Mouse (Mus musculus) midbrain, postnatal 0 days (tissue): ENCODE measurements around the gene Ghdc. TPM values are rescaled to one million over a fixed set of nuclear protein-coding genes. Genes with fewer than 3 reads are reported as not detected.

Experiments
- ATAC-seq: fragments of 200-750 bp; cut with Nextera tagmentation; 2 replicates; pipeline ENCODE4 v1.8.0; 2017; ENCODE audit warnings: moderate number of reproducible peaks, mild to moderate bottlenecking, moderate TSS enrichment, moderate library complexity; ENCODE audit not compliant: low FRiP score
- DNase-seq: peaks from one replicate; pipeline ENCODE4 v3.0.0-alpha.2; 2015; ENCODE audit warnings: low spot score
- H3K27ac ChIP-seq: fragments of 300-500 bp; sonication (generic); 2 replicates; pipeline ENCODE4 v1.5.1; 2014; ENCODE audit warnings: low read depth, mild to moderate bottlenecking, low read length, mixed read lengths
- H3K27me3 ChIP-seq: fragments of 300-500 bp; sonication (generic); 2 replicates; pipeline ENCODE4 v1.6.1; 2014; ENCODE audit warnings: low read length, control low read depth, mixed read lengths; ENCODE audit not compliant: insufficient read depth
- H3K36me3 ChIP-seq: fragments of 300-500 bp; sonication (generic); 2 replicates; pipeline ENCODE4 v1.6.1; 2014; ENCODE audit warnings: low read length, control low read depth, mixed read lengths; ENCODE audit not compliant: insufficient read depth
- H3K4me1 ChIP-seq: fragments of 300-500 bp; sonication (generic); 2 replicates; pipeline ENCODE4 v1.6.1; 2014; ENCODE audit warnings: mild to moderate bottlenecking, control low read depth, antibody characterized with exemption, low read length, mixed read lengths; ENCODE audit not compliant: insufficient read depth
- H3K4me2 ChIP-seq: fragments of 300-500 bp; sonication (generic); 2 replicates; pipeline ENCODE4 v1.6.1; 2014; ENCODE audit warnings: low read depth, mild to moderate bottlenecking, low read length, mixed read lengths; ENCODE audit not compliant: poor library complexity, severe bottlenecking
- H3K4me3 ChIP-seq: fragments of 300-500 bp; sonication (generic); 2 replicates; pipeline ENCODE4 v1.5.1; 2014; ENCODE audit warnings: low read depth, mild to moderate bottlenecking, low read length, moderate library complexity
- H3K9ac ChIP-seq: fragments of 300-500 bp; sonication (generic); replicated peaks from 2 replicates; pipeline ENCODE4 v1.6.1; 2014; ENCODE audit warnings: mild to moderate bottlenecking, low read length, moderate library complexity, mixed read lengths; ENCODE audit not compliant: poor library complexity, severe bottlenecking
- H3K9me3 ChIP-seq: fragments of 300-500 bp; sonication (generic); 2 replicates; pipeline ENCODE4 v1.6.1; 2016; ENCODE audit warnings: low read length, control low read depth
- CTCF ChIP-seq: IDR thresholded peaks from 2 replicates; pipeline ENCODE4 v1.5.1; 2016; ENCODE audit warnings: antibody characterized with exemption, mild to moderate bottlenecking
- WGBS: fragments of 180-500 bp; shearing (Covaris S2); extraction: QIAGEN DNeasy Blood & Tissue Kit; methylation state at CpG from one replicate; pipeline ENCODE4 v1.1.7; 2014; 5-methylcytosine and 5-hydroxymethylcytosine counted together
- polyA plus RNA-seq: library from polyadenylated mRNA; unstranded; fragments of >200 nt; fragmentation: Nextera tagmentation; extraction: Ambion mirVana; gene quantifications from 2 replicates; pipeline ENCODE4 v1.2.1, GENCODE M21; 2015
- total RNA-seq: library from RNA; depleted of rRNA; stranded (reverse); fragments of >200 nt; gene quantifications from 2 replicates; pipeline ENCODE4 v1.2.3, GENCODE M21; 2014

The Ghdc gene
- total and polyA plus RNA-seq, 2 experiments from 2014 or later = 6.7 to 14.1 TPM

DNA sequence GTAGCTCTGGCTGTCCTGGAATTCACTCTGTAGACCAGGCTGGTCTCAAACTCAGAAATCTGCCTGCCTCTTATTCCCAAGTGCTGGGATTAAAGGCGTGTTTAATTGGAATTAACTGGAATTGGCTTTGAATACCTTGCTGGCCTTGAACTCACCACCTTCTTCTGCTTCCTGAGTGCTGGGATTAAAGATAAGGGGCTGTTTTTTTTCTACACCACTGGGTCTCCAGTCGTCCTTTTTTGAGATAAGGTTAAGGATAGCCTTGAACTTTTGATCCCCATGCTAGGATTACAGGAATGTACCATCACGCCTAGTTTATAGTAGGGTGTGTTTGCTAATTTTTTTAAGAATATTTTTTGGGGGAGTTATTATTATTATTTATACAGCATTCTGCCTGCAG is 7.3 kb upstream of the Ghdc start:
- TF ChIP-seq CTCF = no peak
- no peaks in the 10 kb centered on the region for H3K9me3 ChIP-seq
- H3K4me2 ChIP-seq = no peak overlapping the region
- no peaks in the 10 kb centered on the region for H3K4me1 ChIP-seq
- H3K27ac ChIP-seq = no peak overlapping the region
- H3K27me3 ChIP-seq = no peaks in the 10 kb centered on the region
- H3K36me3 ChIP-seq = peaks cover 18% of the 10 kb centered on the region
- DNase-seq (no peak), ATAC-seq (no peak)
- 81% methylated on average over 3 of the region's 3 CpGs for WGBS
- H3K4me3 ChIP-seq = no peak overlapping the region
- H3K9ac ChIP-seq = no peak overlapping the region

DNA sequence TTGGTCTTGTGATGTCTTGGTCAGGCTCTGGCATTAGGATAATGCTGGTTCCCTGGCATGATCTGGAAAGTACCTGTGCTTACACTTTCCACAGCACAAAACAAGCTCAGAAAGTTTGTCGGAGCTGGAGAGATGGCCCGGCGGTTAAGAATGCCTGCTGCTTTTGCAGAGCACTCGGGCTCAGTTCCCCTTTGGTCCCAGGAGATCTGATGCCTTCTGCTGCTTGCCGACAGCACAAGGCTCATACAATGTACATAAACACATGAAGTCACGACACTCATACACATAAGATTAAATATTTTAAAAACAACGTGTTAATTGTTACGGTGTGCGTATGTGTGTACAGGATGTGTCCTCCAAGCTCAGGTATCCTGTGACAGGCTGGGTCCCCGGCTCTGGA is 5.2 kb upstream of the Ghdc start:
- no peak for DNase-seq
- H3K9ac ChIP-seq = no peak overlapping the region
- WGBS = 80% methylated on average over 10 of the region's 10 CpGs
- no peak for ATAC-seq
- peaks cover 3% of the 10 kb centered on the region; the same call in 1 of the 2 replicates for H3K36me3 ChIP-seq
- H3K4me1 ChIP-seq = no peaks in the 10 kb centered on the region
- no peaks in the 10 kb centered on the region for H3K9me3 ChIP-seq
- H3K4me2 ChIP-seq = no peak overlapping the region
- H3K27ac ChIP-seq = no peak overlapping the region
- no peak for TF ChIP-seq CTCF
- H3K4me3 ChIP-seq = no peak overlapping the region
- H3K27me3 ChIP-seq = no peaks in the 10 kb centered on the region

DNA sequence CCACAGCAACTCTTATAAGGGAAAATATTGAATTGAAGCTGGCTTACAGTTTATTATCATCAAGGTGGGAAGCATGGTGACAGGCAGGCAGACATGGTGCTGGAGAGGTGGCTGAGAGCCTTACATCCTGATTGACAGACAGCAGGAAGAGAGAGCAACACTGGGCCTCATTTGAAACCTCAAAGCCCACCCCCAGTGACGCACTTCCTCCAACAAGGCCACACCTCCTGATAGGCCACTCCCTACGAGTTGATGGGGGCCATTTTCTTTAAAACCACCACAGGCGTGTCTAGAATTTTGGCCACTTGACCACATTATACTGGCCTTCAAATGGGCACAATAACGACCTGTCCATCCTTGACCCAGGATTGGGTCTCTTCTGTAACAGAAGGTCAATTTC is 3.5 kb upstream of the Ghdc start:
- DNase-seq (no peak), ATAC-seq (no peak)
- no peak for TF ChIP-seq CTCF
- no peak overlapping the region for H3K4me3 ChIP-seq
- H3K9me3 ChIP-seq = no peaks in the 10 kb centered on the region
- H3K9ac ChIP-seq = no peak overlapping the region
- no peak overlapping the region for H3K4me2 ChIP-seq
- H3K4me1 ChIP-seq = peaks cover 5% of the 10 kb centered on the region; the same call in 1 of the 2 replicates
- no peak overlapping the region for H3K27ac ChIP-seq
- no peaks in the 10 kb centered on the region for H3K36me3 ChIP-seq
- H3K27me3 ChIP-seq = no peaks in the 10 kb centered on the region
- WGBS = 78% methylated on average over 4 of the region's 4 CpGs

DNA sequence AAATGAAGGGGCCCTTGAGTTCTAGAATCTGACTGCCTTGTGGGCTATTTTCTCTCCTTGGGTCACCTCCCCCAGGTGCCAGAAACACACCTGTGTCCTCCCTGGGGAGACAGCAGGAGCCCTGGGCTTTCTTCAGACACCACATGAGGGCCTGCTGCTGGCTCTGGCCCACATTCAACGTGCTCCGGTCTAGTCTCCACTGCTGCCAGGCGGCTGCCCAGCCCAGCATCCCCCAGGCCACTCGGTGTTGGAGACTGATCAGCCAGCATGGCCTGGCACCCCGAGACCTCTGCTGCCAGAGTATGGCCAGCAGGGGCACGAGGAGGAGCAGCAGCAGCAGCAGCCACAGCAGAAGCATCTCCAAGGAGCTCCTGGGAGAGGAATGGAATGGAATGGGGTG is 777 bp downstream of the Ghdc start:
- DNase-seq = no peak

DNA sequence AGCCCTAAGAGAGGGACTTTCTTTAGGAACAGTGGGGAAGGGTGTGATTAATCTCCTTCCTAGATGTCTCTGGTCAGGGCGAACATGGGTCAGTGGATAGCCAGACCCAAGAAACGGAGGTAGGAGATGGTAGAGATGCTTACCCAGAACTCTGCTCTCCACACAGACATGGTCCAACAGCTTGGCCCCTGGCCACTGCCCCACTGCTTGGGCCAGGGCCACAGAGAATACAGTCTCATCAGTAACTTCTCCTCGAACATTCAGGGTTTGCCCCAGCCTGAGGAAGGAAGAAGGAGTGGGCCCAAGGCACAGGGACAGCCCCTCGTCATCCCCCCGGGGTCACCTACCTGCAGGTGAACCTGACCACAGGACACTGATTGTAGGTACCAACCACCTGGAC is 2.9 kb downstream of the Ghdc start:
- peaks cover 5% of the 10 kb centered on the region; the same call in 1 of the 2 replicates for H3K4me1 ChIP-seq
- ATAC-seq = no peak

More for the DNA sequence above, 777 bp downstream of the Ghdc start:
- no peaks in the 10 kb centered on the region for H3K9me3 ChIP-seq
- 43% methylated on average over 6 of the region's 6 CpGs for WGBS
- TF ChIP-seq CTCF = peak; percentile 23; the same call in 1 of the 2 replicates
- no peaks in the 10 kb centered on the region for H3K27me3 ChIP-seq
- H3K4me3 ChIP-seq = peak overlapping the region; percentile 54; the same call in 1 of the 2 replicates
- peaks cover 5% of the 10 kb centered on the region; the same call in 1 of the 2 replicates for H3K4me1 ChIP-seq
- no peaks in the 10 kb centered on the region for H3K36me3 ChIP-seq
- peak overlapping the region; percentile 51 for H3K4me2 ChIP-seq
- ATAC-seq = no peak
- no peak overlapping the region for H3K27ac ChIP-seq
- H3K9ac ChIP-seq = peak overlapping the region; percentile 54; the same call in 1 of the 2 replicates

DNA sequence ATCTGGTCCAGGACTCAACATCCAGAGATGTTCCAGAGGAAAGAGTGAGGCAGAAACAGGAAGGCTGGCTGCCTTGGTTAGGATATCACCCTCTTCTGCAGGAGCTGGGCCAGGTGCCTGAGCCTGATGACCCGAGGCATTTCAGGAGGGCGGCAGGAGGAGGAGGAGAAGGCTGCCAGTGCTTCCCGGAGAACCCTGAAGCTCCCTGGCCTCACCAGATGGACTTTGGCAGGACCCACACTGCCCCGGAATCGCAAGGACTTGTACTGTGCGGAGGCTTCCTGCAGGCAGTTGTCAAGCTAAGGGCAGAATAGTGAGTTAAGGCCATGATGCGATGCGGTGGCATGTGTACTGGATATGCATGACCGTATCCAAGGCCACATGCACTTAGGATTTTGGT is 4.0 kb downstream of the Ghdc start:
- Histone ChIP-seq H3K9ac (no peak overlapping the region), H3K36me3 (no peaks in the 10 kb centered on the region), H3K27me3 (no peaks in the 10 kb centered on the region), H3K27ac (no peak overlapping the region), H3K4me1 (peaks cover 5% of the 10 kb centered on the region; the same call in 1 of the 2 replicates), H3K4me3 (no peak overlapping the region), H3K4me2 (no peak overlapping the region), H3K9me3 (no peaks in the 10 kb centered on the region)
- whole genome bisulfite sequencing = 82% methylated on average over 9 of the region's 9 CpGs
- TF ChIP-seq CTCF = no peak
- DNase-seq = no peak
- no peak for ATAC-seq

More for the DNA sequence above, 2.9 kb downstream of the Ghdc start:
- H3K36me3 ChIP-seq = no peaks in the 10 kb centered on the region
- no peaks in the 10 kb centered on the region for H3K27me3 ChIP-seq
- H3K4me3 ChIP-seq = no peak overlapping the region
- no peak overlapping the region for H3K27ac ChIP-seq
- H3K9ac ChIP-seq = no peak overlapping the region
- DNase-seq = no peak
- no peak overlapping the region for H3K4me2 ChIP-seq
- 89% methylated on average over 5 of the region's 5 CpGs for WGBS
- no peaks in the 10 kb centered on the region for H3K9me3 ChIP-seq
- TF ChIP-seq CTCF = no peak
